Mouse (Mus musculus) bone marrow, adult 2 months (tissue): Measurements from ENCODE around the gene Gzmm.

ENCODE experiments used
- CTCF ChIP-seq: fragments of 200-500 bp; IDR thresholded peaks from 2 replicates; pipeline ENCODE4 v1.5.1; 2011; ENCODE audit warnings: low read length, control low read depth; ENCODE audit not compliant: control insufficient read depth, insufficient read depth
- POLR2A ChIP-seq: fragments of 200-500 bp; IDR thresholded peaks from 2 replicates; pipeline ENCODE4 v1.6.1; 2011; ENCODE audit warnings: low read depth, mild to moderate bottlenecking, control low read depth, low read length, borderline replicate concordance; ENCODE audit not compliant: control insufficient read depth

DNA sequence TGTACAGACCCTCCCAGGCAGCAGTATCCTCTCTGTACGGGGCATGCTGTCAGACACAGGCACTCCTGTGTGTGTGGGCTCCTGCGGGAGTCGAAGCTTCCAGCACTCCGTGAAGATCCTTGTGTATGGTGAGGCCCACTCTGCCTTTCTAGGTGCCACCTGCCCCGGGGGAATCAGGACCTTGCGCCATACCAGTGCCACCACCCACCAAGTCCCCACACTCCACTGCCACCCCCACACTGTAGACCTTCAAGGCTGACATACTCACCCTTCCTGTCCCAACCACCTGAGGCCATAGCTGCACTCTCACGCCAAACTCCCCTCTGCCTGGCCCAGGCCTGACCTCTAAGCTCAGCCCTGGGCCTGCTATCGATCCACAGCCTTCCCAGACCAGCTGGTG lies 23.8 kb upstream of the Gzmm start:
- TF ChIP-seq POLR2A (no peak), CTCF (no peak)
